Mouse (Mus musculus): ENCODE data around the gene Srr. TPM values are rescaled to one million over a fixed set of nuclear protein-coding genes. Genes with fewer than 3 reads are reported as not detected.

Gene Srr
- total RNA-seq, 2 experiments from 2014 or later = 29.4 to 30.4 TPM

DNA sequence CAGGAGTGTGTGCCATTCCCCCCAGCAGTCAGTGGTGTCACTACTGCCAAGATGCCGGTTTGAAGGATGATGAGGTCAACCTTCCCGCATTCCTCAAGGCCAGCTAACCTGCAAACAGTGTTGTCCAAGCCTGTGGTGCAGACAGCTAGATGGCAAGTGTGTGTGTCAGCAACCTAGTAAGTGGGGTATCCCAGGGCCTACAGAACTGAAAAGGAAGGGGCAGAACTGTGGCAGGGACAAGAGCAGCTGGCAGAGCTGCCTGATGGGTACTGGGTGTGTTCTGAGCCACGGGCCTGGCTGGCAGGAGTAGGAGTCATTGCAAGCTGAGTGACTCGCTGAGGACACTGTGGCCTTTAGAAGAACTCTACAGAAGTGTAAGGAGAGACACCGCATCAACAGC is 63.6 kb downstream of the Srr start:
- DNase-seq = no peak

DNA sequence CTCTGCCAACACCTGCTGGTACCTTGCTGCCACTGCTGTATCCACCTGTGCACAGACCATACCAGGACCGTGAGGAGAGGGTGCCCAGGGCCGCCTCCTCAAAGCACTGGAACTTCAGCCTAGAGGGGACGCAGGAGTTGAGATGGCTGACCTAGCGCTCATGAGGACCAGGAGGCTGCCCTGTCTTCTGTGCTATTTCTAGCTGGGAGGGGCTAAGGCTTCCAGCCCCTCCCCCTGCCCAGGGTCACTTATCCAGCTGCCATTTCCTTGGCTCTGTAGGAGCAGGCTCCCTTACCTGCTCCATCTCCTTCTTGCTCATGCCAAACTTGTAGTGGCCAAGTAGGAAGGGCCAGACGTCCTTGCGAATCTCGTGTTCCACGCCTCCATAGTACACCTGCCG is 68.0 kb downstream of the Srr start:
- no peak for DNase-seq

Small RNAs within 50 kb of the gene (microRNA-seq; reads per million reads assigned to microRNA genes)
- gene Mir6926 = 0 to 0.41 reads per million in 2 experiments

Other genes starting within 250 kb of the Srr start
- 100 to 1,000 TPM; 265 to 269 TPM for gene Pafah1b1, start 201.3 kb downstream of the Srr start, total RNA-seq (2021)
- gene Mettl16, start 155.1 kb downstream of the Srr start, total RNA-seq (2021) = 10 to 100 TPM; 15.2 to 16.9 TPM
- gene Mnt, start 95.0 kb downstream of the Srr start, total RNA-seq (2021) = 10 to 100 TPM; 14.8 to 15.7 TPM
- 10 to 100 TPM; 14.6 to 14.9 TPM for gene Sgsm2, start 28.9 kb downstream of the Srr start, total RNA-seq (2021)
- 10 to 100 TPM; 20.0 to 22.6 TPM for gene Tsr1, start 27.9 kb downstream of the Srr start, total RNA-seq (2021)
- 10 to 100 TPM; 25.6 to 25.7 TPM for gene Smg6, start 125 bp downstream of the Srr start, total RNA-seq (2021)
- gene Hic1, start 243.6 kb upstream of the Srr start, total RNA-seq (2021) = 10 to 100 TPM; 42.6 to 49.5 TPM